Mouse (Mus musculus): ENCODE measurements around the gene Rhbdd3. TPM values are rescaled to one million over a fixed set of nuclear protein-coding genes. Genes with fewer than 3 reads are reported as not detected.

Gene Rhbdd3
- polyA plus RNA-seq, 1 experiment, result 18.3 TPM

GRCm38 (mm10) chr11:5125713-5126112 is 27.0 kb downstream of the Rhbdd3 start:
- H3K27ac ChIP-seq (ENCODE audit: insufficient read depth, low read length), result no peak overlapping the region
- peaks cover 5% of the 10 kb centered on the region for H3K4me1 ChIP-seq (ENCODE audit: control insufficient read depth, insufficient read depth, low read length)
- H3K9ac ChIP-seq (ENCODE audit: low read depth, poor library complexity, severe bottlenecking), result no peak overlapping the region
- TF ChIP-seq EP300 (IDR thresholded peaks at IDR 0.05; ENCODE audit: insufficient read depth, low read depth, low read length) (no peak), POLR2A (IDR thresholded peaks at IDR 0.05; ENCODE audit: insufficient read depth, low read length) (no peak), CTCF (IDR thresholded peaks at IDR 0.05; ENCODE audit: low read depth, low read length) (no peak)
- H3K4me3 ChIP-seq (ENCODE audit: low read depth, low read length), result no peak overlapping the region
- no peaks in the 10 kb centered on the region for H3K27me3 ChIP-seq (ENCODE audit: control insufficient read depth, insufficient read depth, low read length, poor library complexity, severe bottlenecking)
- H3K36me3 ChIP-seq (ENCODE audit: control insufficient read depth, insufficient read depth, low read length, poor library complexity, severe bottlenecking), result no peaks in the 10 kb centered on the region
- H3K9me3 ChIP-seq (replicated peaks; ENCODE audit: control insufficient read depth, insufficient read depth, low read length, poor library complexity, severe bottlenecking), result no peaks in the 10 kb centered on the region

GRCm38 (mm10) chr11:5129035-5129480 is 30.3 kb downstream of the Rhbdd3 start:
- H3K9ac ChIP-seq (ENCODE audit: low read depth, poor library complexity, severe bottlenecking), result no peak overlapping the region

GRCm38 (mm10) chr11:5130111-5130665 is 31.5 kb downstream of the Rhbdd3 start:
- H3K4me1 ChIP-seq (ENCODE audit: control insufficient read depth, insufficient read depth, low read length), result peaks cover 5% of the 10 kb centered on the region
- no peak overlapping the region for H3K27ac ChIP-seq (ENCODE audit: insufficient read depth, low read length)
- no peaks in the 10 kb centered on the region for H3K27me3 ChIP-seq (ENCODE audit: control insufficient read depth, insufficient read depth, low read length, poor library complexity, severe bottlenecking)
- no peak overlapping the region for H3K9ac ChIP-seq (ENCODE audit: low read depth, poor library complexity, severe bottlenecking)
- H3K9me3 ChIP-seq (replicated peaks; ENCODE audit: control insufficient read depth, insufficient read depth, low read length, poor library complexity, severe bottlenecking), result no peaks in the 10 kb centered on the region
- H3K36me3 ChIP-seq (ENCODE audit: control insufficient read depth, insufficient read depth, low read length, poor library complexity, severe bottlenecking), result no peaks in the 10 kb centered on the region
- no peak overlapping the region for H3K4me3 ChIP-seq (ENCODE audit: low read depth, low read length)
- TF ChIP-seq CTCF (IDR thresholded peaks at IDR 0.05; ENCODE audit: low read depth, low read length) (no peak), POLR2A (IDR thresholded peaks at IDR 0.05; ENCODE audit: insufficient read depth, low read length) (no peak), EP300 (IDR thresholded peaks at IDR 0.05; ENCODE audit: insufficient read depth, low read depth, low read length) (peak; percentile 74)

More at GRCm38 (mm10) chr11:5129035-5129480, 30.3 kb downstream of the Rhbdd3 start:
- Histone ChIP-seq H3K27ac (ENCODE audit: insufficient read depth, low read length) (no peak overlapping the region), H3K4me3 (ENCODE audit: low read depth, low read length) (no peak overlapping the region), H3K9me3 (replicated peaks; ENCODE audit: control insufficient read depth, insufficient read depth, low read length, poor library complexity, severe bottlenecking) (no peaks in the 10 kb centered on the region), H3K36me3 (ENCODE audit: control insufficient read depth, insufficient read depth, low read length, poor library complexity, severe bottlenecking) (no peaks in the 10 kb centered on the region), H3K27me3 (ENCODE audit: control insufficient read depth, insufficient read depth, low read length, poor library complexity, severe bottlenecking) (no peaks in the 10 kb centered on the region), H3K4me1 (ENCODE audit: control insufficient read depth, insufficient read depth, low read length) (peaks cover 5% of the 10 kb centered on the region)
- TF ChIP-seq EP300 (IDR thresholded peaks at IDR 0.05; ENCODE audit: insufficient read depth, low read depth, low read length) (no peak), CTCF (IDR thresholded peaks at IDR 0.05; ENCODE audit: low read depth, low read length) (no peak), POLR2A (IDR thresholded peaks at IDR 0.05; ENCODE audit: insufficient read depth, low read length) (no peak)

- no peak overlapping the region for H3K27ac ChIP-seq (ENCODE audit: insufficient read depth, low read length)
- no peak overlapping the region for H3K9ac ChIP-seq (ENCODE audit: low read depth, poor library complexity, severe bottlenecking)
- H3K4me3 ChIP-seq (ENCODE audit: low read depth, low read length), result no peak overlapping the region
- no peaks in the 10 kb centered on the region for H3K36me3 ChIP-seq (ENCODE audit: control insufficient read depth, insufficient read depth, low read length, poor library complexity, severe bottlenecking)
- H3K9me3 ChIP-seq (replicated peaks; ENCODE audit: control insufficient read depth, insufficient read depth, low read length, poor library complexity, severe bottlenecking), result no peaks in the 10 kb centered on the region
- H3K27me3 ChIP-seq (ENCODE audit: control insufficient read depth, insufficient read depth, low read length, poor library complexity, severe bottlenecking), result no peaks in the 10 kb centered on the region
- TF ChIP-seq CTCF (IDR thresholded peaks at IDR 0.05; ENCODE audit: low read depth, low read length) (no peak), EP300 (IDR thresholded peaks at IDR 0.05; ENCODE audit: insufficient read depth, low read depth, low read length) (no peak), POLR2A (IDR thresholded peaks at IDR 0.05; ENCODE audit: insufficient read depth, low read length) (no peak)
- H3K4me1 ChIP-seq (ENCODE audit: control insufficient read depth, insufficient read depth, low read length), result peaks cover 5% of the 10 kb centered on the region
Measured at GRCm38 (mm10) chr11:5132751-5133150, 34.0 kb downstream of the Rhbdd3 start.

- Histone ChIP-seq H3K27ac (ENCODE audit: insufficient read depth, low read length) (no peak overlapping the region), H3K9ac (ENCODE audit: low read depth, poor library complexity, severe bottlenecking) (no peak overlapping the region)
Measured at GRCm38 (mm10) chr11:5135914-5136313, 37.2 kb downstream of the Rhbdd3 start.

GRCm38 (mm10) chr11:5138642-5139041 is 39.9 kb downstream of the Rhbdd3 start:
- H3K4me3 ChIP-seq (ENCODE audit: low read depth, low read length), result no peak overlapping the region
- H3K9me3 ChIP-seq (replicated peaks; ENCODE audit: control insufficient read depth, insufficient read depth, low read length, poor library complexity, severe bottlenecking), result no peaks in the 10 kb centered on the region
- no peaks in the 10 kb centered on the region for H3K27me3 ChIP-seq (ENCODE audit: control insufficient read depth, insufficient read depth, low read length, poor library complexity, severe bottlenecking)
- H3K36me3 ChIP-seq (ENCODE audit: control insufficient read depth, insufficient read depth, low read length, poor library complexity, severe bottlenecking), result no peaks in the 10 kb centered on the region
- H3K9ac ChIP-seq (ENCODE audit: low read depth, poor library complexity, severe bottlenecking), result no peak overlapping the region
- H3K4me1 ChIP-seq (ENCODE audit: control insufficient read depth, insufficient read depth, low read length), result no peaks in the 10 kb centered on the region
- H3K27ac ChIP-seq (ENCODE audit: insufficient read depth, low read length), result no peak overlapping the region
- TF ChIP-seq CTCF (IDR thresholded peaks at IDR 0.05; ENCODE audit: low read depth, low read length) (no peak), POLR2A (IDR thresholded peaks at IDR 0.05; ENCODE audit: insufficient read depth, low read length) (no peak), EP300 (IDR thresholded peaks at IDR 0.05; ENCODE audit: insufficient read depth, low read depth, low read length) (no peak)

More at GRCm38 (mm10) chr11:5135914-5136313, 37.2 kb downstream of the Rhbdd3 start:
- no peaks in the 10 kb centered on the region for H3K9me3 ChIP-seq (replicated peaks; ENCODE audit: control insufficient read depth, insufficient read depth, low read length, poor library complexity, severe bottlenecking)
- H3K36me3 ChIP-seq (ENCODE audit: control insufficient read depth, insufficient read depth, low read length, poor library complexity, severe bottlenecking), result no peaks in the 10 kb centered on the region
- no peak for TF ChIP-seq POLR2A (IDR thresholded peaks at IDR 0.05; ENCODE audit: insufficient read depth, low read length)
- TF ChIP-seq EP300 (IDR thresholded peaks at IDR 0.05; ENCODE audit: insufficient read depth, low read depth, low read length), result no peak
- no peak for TF ChIP-seq CTCF (IDR thresholded peaks at IDR 0.05; ENCODE audit: low read depth, low read length)
- H3K4me1 ChIP-seq (ENCODE audit: control insufficient read depth, insufficient read depth, low read length), result no peaks in the 10 kb centered on the region
- H3K4me3 ChIP-seq (ENCODE audit: low read depth, low read length), result no peak overlapping the region
- no peaks in the 10 kb centered on the region for H3K27me3 ChIP-seq (ENCODE audit: control insufficient read depth, insufficient read depth, low read length, poor library complexity, severe bottlenecking)

Data from ES-Bruce4 (cell line).